Mouse (Mus musculus): Measurements from ENCODE around the gene Gm9048.
"Not testable (repeated sequence)": the region's sequence is repeated elsewhere in the genome, so short reads cannot be mapped to it uniquely, and the experiment has no call there.

DNA sequence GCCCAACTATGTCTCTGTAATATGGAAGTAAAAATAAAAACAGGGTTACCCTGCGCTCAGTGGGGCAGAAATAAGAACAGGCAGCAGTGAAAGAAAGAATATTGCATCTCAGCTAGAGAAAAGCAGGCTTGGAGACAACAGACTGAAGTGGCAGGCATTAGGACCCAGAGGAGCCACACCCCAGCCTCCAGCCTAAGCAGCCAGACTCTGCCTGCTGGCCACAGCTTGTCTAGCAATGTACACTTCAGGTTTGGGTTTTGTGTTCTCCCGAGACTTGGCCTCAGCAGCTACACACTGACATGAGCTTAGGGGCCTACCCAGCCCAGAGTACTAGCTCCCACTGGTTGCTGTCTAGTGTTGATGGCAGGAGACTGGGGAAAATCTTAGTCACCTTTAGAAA, 46.3 kb downstream of the Gm9048 start:
- not testable (repeated sequence) for TF ChIP-seq EP300 (IDR thresholded peaks at IDR 0.05; ENCODE audit: insufficient read depth, low read depth, low read length); CTCF (IDR thresholded peaks at IDR 0.05); POLR2A (IDR thresholded peaks at IDR 0.05; ENCODE audit: insufficient read depth, low read depth, low read length)
